Mouse (Mus musculus) ES-E14 (cell line): ENCODE results near the gene Lin7a.

Experiments used
- CHD2 ChIP-seq: IDR thresholded peaks from 2 replicates; pipeline ENCODE4 v1.6.1; 2014; ENCODE audit warnings: mild to moderate bottlenecking, low read depth, low read length, inconsistent platforms
- HCFC1 ChIP-seq: IDR thresholded peaks from 2 replicates; pipeline ENCODE4 v1.6.1; 2012; ENCODE audit warnings: low read length, inconsistent platforms, borderline replicate concordance; ENCODE audit not compliant: insufficient read depth
- MAFK ChIP-seq: IDR thresholded peaks from 2 replicates; pipeline ENCODE4 v1.6.1; 2014; ENCODE audit warnings: mild to moderate bottlenecking, low read depth, low read length, inconsistent platforms; ENCODE audit not compliant: insufficient read depth
- ZC3H11A ChIP-seq: IDR thresholded peaks from 2 replicates; pipeline ENCODE4 v1.6.1; 2012; ENCODE audit warnings: low read depth, mild to moderate bottlenecking, inconsistent platforms, low read length, borderline replicate concordance
- ZNF384 ChIP-seq: IDR thresholded peaks from 2 replicates; pipeline ENCODE4 v1.6.1; 2012; ENCODE audit warnings: low read depth, low read length, inconsistent platforms

GRCm38 (mm10) chr10:107274785-107275184 is 3.3 kb downstream of the Lin7a start:
- no peak for TF ChIP-seq ZC3H11A
- no peak for TF ChIP-seq HCFC1
- TF ChIP-seq MAFK, result no peak
- TF ChIP-seq ZNF384, result no peak
- TF ChIP-seq CHD2, result no peak
